Mouse (Mus musculus): Measurements from ENCODE around the gene Nr1i2. TPM values are rescaled to one million over a fixed set of nuclear protein-coding genes. Genes with fewer than 3 reads are reported as not detected.

Nr1i2 gene
- polyA plus RNA-seq, 1 experiment from 2014 or later = 6.2 TPM

DNA sequence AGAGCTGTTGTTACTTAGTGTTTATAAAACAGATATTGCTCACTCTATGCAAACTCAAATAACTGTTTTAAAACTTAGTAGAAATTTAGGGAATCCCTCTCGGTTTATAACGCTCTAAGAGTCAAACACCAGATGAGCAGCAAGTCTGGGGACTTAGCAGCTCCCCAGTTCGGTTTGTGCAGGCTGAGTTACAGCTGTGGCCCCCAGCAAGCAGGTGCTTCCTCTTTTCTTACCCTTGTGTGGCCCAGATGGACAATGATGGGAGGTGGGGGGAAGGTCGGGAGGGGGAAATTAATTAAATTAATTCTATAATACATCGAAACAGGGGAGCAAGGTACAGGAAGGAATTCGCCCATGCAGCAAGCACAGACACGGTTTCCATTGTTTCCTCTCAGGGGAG is 13.0 kb upstream of the Nr1i2 start:
- H3K27ac ChIP-seq = no peak overlapping the region
- H3K4me1 ChIP-seq = no peaks in the 10 kb centered on the region
- H3K4me3 ChIP-seq (replicated peaks) = no peak overlapping the region
- WGBS = 64% methylated on average over 7 of the region's 7 CpGs
- no peak overlapping the region for H3K9ac ChIP-seq
- H3K36me3 ChIP-seq = no peaks in the 10 kb centered on the region
- no peak overlapping the region for H3K4me2 ChIP-seq
- H3K9me3 ChIP-seq = no peaks in the 10 kb centered on the region
- ATAC-seq (ENCODE audit: insufficient read depth, low FRiP score, low read depth) = no peak
- H3K27me3 ChIP-seq (replicated peaks) = no peaks in the 10 kb centered on the region

DNA sequence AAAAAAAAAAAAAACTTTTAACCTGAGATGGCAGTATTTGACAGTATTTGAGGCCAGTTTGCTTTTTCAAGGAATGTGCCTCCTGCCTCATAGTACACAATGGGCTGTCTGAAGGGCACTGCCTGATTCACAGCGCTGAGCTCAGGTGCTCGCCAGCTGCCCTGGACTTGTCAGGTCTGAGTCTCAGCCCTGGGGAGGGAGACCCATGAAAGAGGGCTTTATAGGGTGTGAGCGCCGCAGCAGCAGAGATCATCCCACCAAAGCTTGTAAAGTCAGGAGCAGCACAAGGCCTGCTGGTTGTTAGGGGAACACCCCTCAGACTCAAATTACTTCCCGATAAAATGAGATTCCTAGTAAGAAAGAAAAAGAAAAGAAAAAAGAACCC is 12.6 kb upstream of the Nr1i2 start:
- Histone ChIP-seq H3K36me3 (no peaks in the 10 kb centered on the region), H3K27ac (no peak overlapping the region), H3K4me3 (replicated peaks) (no peak overlapping the region), H3K9me3 (no peaks in the 10 kb centered on the region), H3K27me3 (replicated peaks) (no peaks in the 10 kb centered on the region), H3K4me1 (no peaks in the 10 kb centered on the region), H3K4me2 (no peak overlapping the region), H3K9ac (no peak overlapping the region)
- ATAC-seq (ENCODE audit: insufficient read depth, low FRiP score, low read depth) = no peak
- 46% methylated on average over 5 of the region's 5 CpGs for WGBS

DNA sequence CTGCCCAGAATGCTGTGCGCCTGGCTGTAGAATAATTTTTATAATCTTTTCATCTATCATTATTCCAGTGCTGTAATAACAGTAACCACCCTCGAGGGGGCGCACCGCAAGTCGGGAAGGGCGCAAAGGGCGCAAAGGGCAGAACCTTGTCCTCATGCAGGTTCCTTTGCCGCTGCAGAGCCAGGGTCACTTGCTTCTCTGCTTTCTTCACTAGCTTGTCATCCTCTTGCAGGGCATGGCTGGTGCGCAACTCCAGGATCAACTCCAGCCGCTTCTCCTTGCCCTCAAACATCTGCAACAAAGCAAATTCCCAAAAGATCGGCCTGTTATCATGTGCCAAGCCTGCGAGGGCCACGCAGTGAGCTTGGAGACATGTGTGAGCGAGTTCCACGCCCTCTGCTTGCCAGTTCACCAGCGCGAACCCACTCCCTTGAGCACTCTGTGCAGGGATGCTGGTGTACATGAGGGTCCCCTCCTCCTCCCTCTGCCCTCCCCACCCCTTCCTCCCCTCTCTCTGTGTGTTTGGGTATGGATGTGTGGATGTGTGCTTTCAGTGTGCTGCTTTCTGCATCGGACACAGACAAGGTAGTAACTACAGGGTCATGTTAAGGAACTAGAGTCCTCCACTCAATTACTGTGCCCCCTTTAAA is 12.1 kb upstream of the Nr1i2 start:
- no peaks in the 10 kb centered on the region for H3K9me3 ChIP-seq
- 48% methylated on average over 18 of the region's 18 CpGs for WGBS
- no peaks in the 10 kb centered on the region for H3K4me1 ChIP-seq
- H3K27me3 ChIP-seq (replicated peaks) = no peaks in the 10 kb centered on the region
- no peak for ATAC-seq (ENCODE audit: insufficient read depth, low FRiP score, low read depth)
- H3K9ac ChIP-seq = no peak overlapping the region
- no peaks in the 10 kb centered on the region for H3K36me3 ChIP-seq
- H3K4me2 ChIP-seq = no peak overlapping the region
- H3K4me3 ChIP-seq (replicated peaks) = no peak overlapping the region
- no peak overlapping the region for H3K27ac ChIP-seq

DNA sequence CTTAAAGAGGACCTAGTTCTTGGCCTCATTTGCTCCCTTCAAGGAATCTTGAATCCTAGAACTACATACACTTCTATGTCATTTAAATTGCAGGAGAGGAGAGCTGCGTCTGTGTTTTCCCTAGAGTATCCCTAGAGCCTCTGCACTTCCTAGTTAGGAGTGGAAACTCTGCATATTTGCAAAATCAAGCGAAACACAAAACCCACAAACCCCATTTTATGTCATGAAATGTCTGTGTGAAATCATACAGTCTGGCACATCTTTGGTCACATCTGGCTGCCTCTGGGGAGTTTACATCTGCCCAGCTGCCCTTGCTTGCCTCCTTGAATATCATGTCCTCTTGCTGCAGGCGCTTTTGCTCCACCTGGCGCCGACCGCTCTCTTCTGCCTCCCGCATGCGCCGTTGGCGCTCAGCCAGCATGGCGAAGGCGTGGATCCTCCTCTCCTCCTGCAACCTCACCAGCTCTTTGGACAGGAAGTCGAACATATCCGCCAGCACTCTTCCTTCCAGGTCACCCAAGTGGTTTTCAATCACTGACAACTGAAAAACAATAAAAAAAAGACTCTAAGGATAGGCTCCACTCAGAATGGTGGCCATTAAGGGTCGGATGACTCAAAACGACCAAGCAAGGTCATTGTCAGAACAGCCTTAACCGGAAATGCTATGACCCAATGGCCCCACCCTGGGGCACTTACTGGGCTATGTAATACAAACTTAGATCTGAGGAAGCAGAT is 10.0 kb upstream of the Nr1i2 start:
- peak overlapping the region; percentile 31; the same call in 1 of the 2 replicates for H3K4me2 ChIP-seq
- WGBS = 63% methylated on average over 17 of the region's 17 CpGs
- H3K4me1 ChIP-seq = no peaks in the 10 kb centered on the region
- no peak overlapping the region for H3K4me3 ChIP-seq (replicated peaks)
- H3K9ac ChIP-seq = no peak overlapping the region
- no peaks in the 10 kb centered on the region for H3K36me3 ChIP-seq
- no peak overlapping the region for H3K27ac ChIP-seq
- no peak; the same call in 1 of the 2 replicates for ATAC-seq (ENCODE audit: insufficient read depth, low FRiP score, low read depth)
- H3K9me3 ChIP-seq = no peaks in the 10 kb centered on the region
- H3K27me3 ChIP-seq (replicated peaks) = no peaks in the 10 kb centered on the region

DNA sequence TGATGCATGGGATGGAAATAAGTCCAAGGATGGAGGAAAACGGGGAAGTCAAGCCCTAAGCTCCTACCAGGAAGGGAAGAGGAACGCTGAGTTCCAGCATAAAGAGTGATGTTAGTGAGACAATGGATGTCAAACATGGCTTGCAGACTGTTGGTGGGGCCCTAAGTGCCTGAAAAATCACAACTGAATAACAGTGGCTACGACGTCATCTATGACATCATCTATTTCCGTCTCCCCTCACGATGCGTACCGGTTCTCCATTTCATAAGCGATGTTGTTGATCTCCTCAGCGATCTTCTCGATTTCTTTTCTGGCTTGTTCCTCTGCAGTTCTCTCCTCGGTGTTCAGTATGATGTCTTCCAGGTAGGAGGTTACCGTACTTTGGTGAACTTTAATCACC is 7.7 kb upstream of the Nr1i2 start:
- Histone ChIP-seq H3K4me2 (no peak overlapping the region), H3K9ac (no peak overlapping the region), H3K9me3 (no peaks in the 10 kb centered on the region), H3K36me3 (no peaks in the 10 kb centered on the region), H3K4me1 (no peaks in the 10 kb centered on the region), H3K27me3 (replicated peaks) (no peaks in the 10 kb centered on the region), H3K27ac (no peak overlapping the region), H3K4me3 (replicated peaks) (no peak overlapping the region)
- no peak for ATAC-seq (ENCODE audit: insufficient read depth, low FRiP score, low read depth)
- WGBS = 88% methylated on average over 13 of the region's 13 CpGs

DNA sequence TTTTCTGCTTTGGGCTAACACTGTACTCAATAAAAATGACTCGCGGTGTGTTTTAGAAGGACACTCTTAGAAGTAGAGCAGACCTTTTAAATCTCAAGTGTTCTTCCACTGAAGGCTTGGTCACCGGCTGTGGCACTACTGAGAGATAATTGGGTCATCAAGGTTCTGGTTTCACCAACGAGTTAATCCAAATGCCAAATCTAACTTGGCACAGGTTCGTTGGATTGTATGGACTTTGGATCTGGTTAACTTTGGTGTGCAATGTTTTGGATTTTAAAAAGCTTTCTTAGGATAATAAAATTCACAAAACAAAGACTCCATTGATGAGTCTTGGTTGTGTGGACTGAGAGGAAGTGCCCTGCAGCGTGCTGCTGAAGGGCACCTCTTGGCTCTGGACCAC is 3.8 kb upstream of the Nr1i2 start:
- H3K4me3 ChIP-seq (replicated peaks) = no peak overlapping the region
- H3K9me3 ChIP-seq = no peaks in the 10 kb centered on the region
- no peak overlapping the region for H3K9ac ChIP-seq
- H3K27me3 ChIP-seq (replicated peaks) = no peaks in the 10 kb centered on the region
- no peak overlapping the region for H3K27ac ChIP-seq
- WGBS = 78% methylated on average over 6 of the region's 6 CpGs
- no peaks in the 10 kb centered on the region for H3K36me3 ChIP-seq
- ATAC-seq (ENCODE audit: insufficient read depth, low FRiP score, low read depth) = no peak
- H3K4me2 ChIP-seq = no peak overlapping the region
- H3K4me1 ChIP-seq = 0 out of 2 replicates have a peak, but pooled peaks cover 3% of the 10 kb centered on the region

DNA sequence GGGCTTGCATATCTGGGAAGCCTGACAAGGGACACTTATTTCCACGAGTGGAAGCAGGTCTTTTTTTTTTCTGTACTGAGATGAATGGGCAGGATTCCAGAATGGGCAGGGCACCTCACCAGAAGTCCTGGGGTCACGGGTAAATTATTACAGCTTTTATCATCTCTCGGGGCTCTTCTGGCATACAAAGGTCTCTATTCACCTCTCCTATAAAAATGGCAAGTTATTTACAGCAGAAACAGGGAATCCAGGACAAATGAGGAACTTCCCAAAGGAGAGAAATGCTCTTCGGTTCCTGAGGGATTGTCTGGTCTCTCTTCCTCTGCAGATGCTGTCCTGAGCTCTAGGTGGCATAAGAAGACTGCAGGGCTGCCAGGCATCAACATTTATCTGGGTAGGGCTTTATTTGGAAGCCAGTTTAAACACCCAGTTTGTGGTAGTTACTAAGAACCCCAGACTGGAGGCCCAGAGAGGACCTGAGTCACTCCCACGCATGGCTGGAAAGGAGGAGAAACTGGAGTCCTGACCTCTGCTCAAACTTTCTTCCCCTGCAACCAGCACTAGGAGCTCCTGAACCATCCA is 816 bp upstream of the Nr1i2 start:
- Histone ChIP-seq H3K4me2 (0 out of 2 replicates have a peak overlapping the region, but pooled peaks have one; percentile 19), H3K9me3 (no peaks in the 10 kb centered on the region), H3K4me3 (replicated peaks) (no peak overlapping the region), H3K9ac (no peak overlapping the region), H3K27me3 (replicated peaks) (no peaks in the 10 kb centered on the region), H3K27ac (peak overlapping the region; percentile 75), H3K4me1 (0 out of 2 replicates have a peak, but pooled peaks cover 3% of the 10 kb centered on the region), H3K36me3 (no peaks in the 10 kb centered on the region)
- 35% methylated on average over 5 of the region's 5 CpGs for WGBS
- 0 out of 2 replicates have a peak, but pooled peaks have one; percentile 41 for ATAC-seq (ENCODE audit: insufficient read depth, low FRiP score, low read depth)

DNA sequence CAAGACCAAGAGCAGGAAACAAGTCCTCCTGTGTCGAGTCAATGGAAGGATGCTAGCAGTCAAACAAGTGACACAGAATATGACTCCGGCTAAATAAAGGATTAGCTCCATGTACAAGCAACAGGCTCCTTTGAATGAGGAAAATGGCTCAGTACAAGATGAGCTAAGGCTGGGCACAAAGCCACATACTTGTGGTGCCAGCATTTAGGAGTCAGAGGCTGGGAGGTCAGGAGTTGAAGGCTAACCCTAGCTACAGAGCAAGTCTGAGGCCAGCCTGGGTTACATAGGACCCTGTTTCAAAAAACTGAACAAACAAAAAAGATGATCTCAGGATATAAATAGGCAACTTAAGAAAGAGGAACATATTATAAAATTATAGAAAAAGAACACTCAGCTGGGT is 4.5 kb downstream of the Nr1i2 start:
- no peak overlapping the region for H3K9ac ChIP-seq
- 0 out of 2 replicates have a peak, but pooled peaks cover 14% of the 10 kb centered on the region for H3K4me1 ChIP-seq
- H3K27me3 ChIP-seq (replicated peaks) = no peaks in the 10 kb centered on the region
- WGBS = 59% methylated on average over 2 of the region's 2 CpGs
- no peak overlapping the region for H3K4me2 ChIP-seq
- no peaks in the 10 kb centered on the region for H3K36me3 ChIP-seq
- no peaks in the 10 kb centered on the region for H3K9me3 ChIP-seq
- no peak overlapping the region for H3K27ac ChIP-seq
- H3K4me3 ChIP-seq (replicated peaks) = no peak overlapping the region
- ATAC-seq (ENCODE audit: insufficient read depth, low FRiP score, low read depth) = no peak

DNA sequence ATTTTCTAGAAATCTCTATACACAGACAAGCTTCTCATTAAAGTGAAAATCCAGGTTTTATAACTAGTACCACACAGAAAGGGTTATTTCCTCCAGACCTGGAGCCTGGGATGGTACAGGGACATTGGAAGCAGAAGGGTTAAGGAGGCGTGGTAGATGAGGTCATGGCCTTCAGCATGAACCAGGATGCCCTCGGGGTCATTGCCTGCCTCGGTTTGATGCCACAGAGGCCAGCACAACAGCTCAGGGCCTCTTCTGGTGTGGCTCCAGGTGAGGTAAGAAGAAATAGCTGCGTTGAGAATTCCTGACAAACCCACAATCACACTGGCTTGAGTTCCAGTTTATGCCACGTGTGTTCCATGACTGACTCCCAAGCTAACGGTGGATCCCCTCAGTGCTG is 5.8 kb downstream of the Nr1i2 start:
- Histone ChIP-seq H3K9me3 (no peaks in the 10 kb centered on the region), H3K4me3 (replicated peaks) (no peak overlapping the region), H3K4me2 (no peak overlapping the region), H3K9ac (no peak overlapping the region), H3K36me3 (no peaks in the 10 kb centered on the region), H3K27ac (no peak overlapping the region), H3K27me3 (replicated peaks) (no peaks in the 10 kb centered on the region), H3K4me1 (0 out of 2 replicates have a peak, but pooled peaks cover 12% of the 10 kb centered on the region)
- no peak for ATAC-seq (ENCODE audit: insufficient read depth, low FRiP score, low read depth)
- WGBS = 26% methylated on average over 6 of the region's 6 CpGs

DNA sequence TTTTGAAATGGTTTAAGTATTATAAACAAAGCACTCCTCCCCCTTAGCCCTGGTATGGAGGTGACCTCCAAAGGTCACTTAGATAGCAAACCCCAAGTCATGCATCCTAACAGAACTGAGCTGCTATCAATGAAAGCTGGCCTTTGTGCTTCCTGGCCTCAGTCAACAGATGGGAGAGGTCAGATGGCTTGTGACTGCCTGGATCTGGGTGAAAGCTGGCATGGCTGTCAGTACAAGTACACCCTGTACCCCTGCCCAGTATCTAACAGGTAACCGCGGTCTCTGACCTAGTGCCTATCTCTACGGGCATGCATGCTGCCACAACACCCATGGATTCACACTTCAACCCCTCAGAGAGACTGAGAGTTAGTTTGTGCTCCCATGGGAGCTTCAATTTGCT is 6.9 kb downstream of the Nr1i2 start:
- H3K27ac ChIP-seq = no peak overlapping the region; the same call in 1 of the 2 replicates
- no peak overlapping the region for H3K9ac ChIP-seq
- ATAC-seq (ENCODE audit: insufficient read depth, low FRiP score, low read depth) = 0 out of 2 replicates have a peak, but pooled peaks have one; percentile 29
- WGBS = 73% methylated on average over 3 of the region's 3 CpGs
- 0 out of 2 replicates have a peak, but pooled peaks cover 12% of the 10 kb centered on the region for H3K4me1 ChIP-seq
- H3K27me3 ChIP-seq (replicated peaks) = no peaks in the 10 kb centered on the region
- no peak overlapping the region for H3K4me3 ChIP-seq (replicated peaks)
- H3K9me3 ChIP-seq = no peaks in the 10 kb centered on the region
- no peak overlapping the region for H3K4me2 ChIP-seq
- no peaks in the 10 kb centered on the region for H3K36me3 ChIP-seq

DNA sequence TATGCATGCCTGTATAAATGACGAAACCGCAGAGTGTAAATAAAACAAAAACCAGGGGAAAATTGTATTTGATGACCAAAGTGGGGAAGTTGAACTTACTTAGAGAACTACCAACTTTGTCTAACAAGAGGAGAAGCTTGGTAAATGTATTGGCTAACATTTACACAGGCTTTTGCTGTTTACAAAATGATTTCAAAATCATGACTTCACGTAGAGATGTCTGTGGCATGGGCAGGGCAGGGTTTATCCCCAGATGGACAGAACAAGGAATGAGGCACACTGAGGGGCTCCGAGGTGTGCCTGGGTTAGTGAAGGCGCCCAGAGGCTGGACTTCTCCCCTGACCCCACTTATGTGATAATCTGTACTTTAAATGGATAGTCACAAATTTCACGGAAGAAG is 7.3 kb downstream of the Nr1i2 start:
- no peaks in the 10 kb centered on the region for H3K36me3 ChIP-seq
- H3K4me1 ChIP-seq = 0 out of 2 replicates have a peak, but pooled peaks cover 12% of the 10 kb centered on the region
- H3K4me2 ChIP-seq = no peak overlapping the region
- H3K9me3 ChIP-seq = no peaks in the 10 kb centered on the region
- H3K27ac ChIP-seq = no peak overlapping the region
- no peak for ATAC-seq (ENCODE audit: insufficient read depth, low FRiP score, low read depth)
- no peak overlapping the region for H3K4me3 ChIP-seq (replicated peaks)
- H3K27me3 ChIP-seq (replicated peaks) = no peaks in the 10 kb centered on the region
- WGBS = 49% methylated on average over 6 of the region's 6 CpGs
- no peak overlapping the region for H3K9ac ChIP-seq

DNA sequence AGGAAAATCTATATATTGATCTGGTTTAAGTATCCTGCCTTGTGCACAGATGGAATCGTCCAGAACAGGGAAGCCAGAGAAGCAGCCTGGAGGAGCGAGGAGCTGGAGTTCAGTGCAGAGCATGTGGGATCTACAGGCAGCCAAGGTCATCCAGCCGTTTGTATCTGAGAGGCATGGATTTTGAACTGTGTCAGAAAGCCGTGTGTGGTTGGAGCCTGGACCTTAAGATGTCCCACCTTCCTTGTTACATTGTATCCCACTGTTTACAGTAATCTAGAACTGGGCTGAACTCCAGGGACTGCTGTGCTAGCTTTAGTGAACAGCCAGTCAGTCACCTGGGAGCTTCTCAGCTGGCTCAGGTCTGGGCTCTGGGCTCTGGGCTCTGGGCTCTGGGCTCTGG is 8.1 kb downstream of the Nr1i2 start:
- Histone ChIP-seq H3K9ac (no peak overlapping the region), H3K4me3 (replicated peaks) (no peak overlapping the region), H3K4me2 (no peak overlapping the region), H3K27ac (no peak overlapping the region), H3K27me3 (replicated peaks) (no peaks in the 10 kb centered on the region), H3K4me1 (0 out of 2 replicates have a peak, but pooled peaks cover 12% of the 10 kb centered on the region), H3K36me3 (no peaks in the 10 kb centered on the region), H3K9me3 (no peaks in the 10 kb centered on the region)
- ATAC-seq (ENCODE audit: insufficient read depth, low FRiP score, low read depth) = 0 out of 2 replicates have a peak, but pooled peaks have one; percentile 25
- WGBS = 41% methylated on average over 4 of the region's 4 CpGs
